Mouse (Mus musculus) E14TG2a.4 (cell line): Measurements from ENCODE around the gene Rpl18.

ENCODE experiments used
- CTCF ChIP-seq: conservative IDR thresholded peaks from 2 replicates; pipeline ENCODE4 v1.5.1; 2014; ENCODE audit warnings: low read length
- NANOG ChIP-seq: IDR thresholded peaks from 2 replicates; pipeline ENCODE4 v1.6.1; 2014; ENCODE audit warnings: borderline replicate concordance, low read length, mixed read lengths

DNA sequence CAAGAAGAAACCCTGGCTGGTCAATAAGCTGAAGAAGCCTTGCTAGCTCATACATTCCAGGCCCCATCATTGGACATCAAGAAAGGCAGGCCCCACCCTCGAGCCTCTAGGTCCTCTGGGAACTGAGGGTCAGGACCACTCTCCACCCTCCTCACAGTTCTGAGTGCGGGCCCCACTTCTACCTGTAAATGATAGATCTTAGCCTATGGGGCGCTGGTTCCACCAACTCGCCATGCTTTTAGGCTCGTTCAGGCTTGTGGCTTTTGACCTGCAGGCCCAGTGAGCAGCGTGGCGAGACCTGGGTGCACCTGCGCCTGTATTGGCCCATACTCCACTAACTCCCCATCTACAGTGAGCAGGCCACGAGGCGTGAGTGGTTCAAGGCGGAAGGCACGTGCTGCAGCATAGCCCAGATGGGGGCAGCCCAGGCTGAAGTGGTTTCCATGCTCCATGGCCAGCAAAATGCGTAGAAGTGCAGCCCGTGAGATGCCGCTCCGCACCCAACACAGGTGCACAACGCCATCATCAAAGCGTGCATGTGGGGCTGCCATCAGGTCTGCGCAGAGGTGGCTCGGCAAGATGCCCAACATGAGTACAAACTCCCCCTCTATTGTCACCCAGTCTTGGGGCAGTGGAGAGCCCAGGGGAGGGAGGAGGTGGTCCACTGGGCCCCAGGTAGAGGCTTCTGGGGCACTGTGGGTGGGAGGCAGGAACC is 4.6 kb upstream of the Rpl18 start:
- TF ChIP-seq CTCF = no peak
- no peak for TF ChIP-seq NANOG
